Mouse (Mus musculus): ENCODE data around the gene Zbtb20. TPM values are rescaled to one million over a fixed set of nuclear protein-coding genes. Genes with fewer than 3 reads are reported as not detected.

The Zbtb20 gene
- polyA plus RNA-seq, 1 experiment: 72.7 TPM

GRCm38 (mm10) chr16:43480532-43480931, 604.9 kb downstream of the Zbtb20 start:
- no peak overlapping the region for H3K4me3 ChIP-seq (ENCODE audit: insufficient read depth, low read depth, low read length)
- TF ChIP-seq CTCF (IDR thresholded peaks at IDR 0.05; ENCODE audit: insufficient read depth, low read depth, low read length) (no peak), POLR2A (IDR thresholded peaks at IDR 0.05; ENCODE audit: insufficient read depth, low read depth, low read length) (no peak)
- no peaks in the 10 kb centered on the region for H3K4me1 ChIP-seq (ENCODE audit: control insufficient read depth, insufficient read depth, low read length)
- WGBS: 88% methylated on average over 6 of the region's 6 CpGs
- no peak overlapping the region; the same call in 1 of the 2 replicates for H3K27ac ChIP-seq (ENCODE audit: insufficient read depth, low read depth, low read length)

- WGBS: 45% methylated on average over 3 of the region's 3 CpGs
- TF ChIP-seq POLR2A (IDR thresholded peaks at IDR 0.05; ENCODE audit: insufficient read depth, low read depth, low read length): no peak
- Histone ChIP-seq H3K4me3 (ENCODE audit: insufficient read depth, low read depth, low read length) (no peak overlapping the region), H3K4me1 (ENCODE audit: control insufficient read depth, insufficient read depth, low read length) (no peaks in the 10 kb centered on the region), H3K27ac (ENCODE audit: insufficient read depth, low read depth, low read length) (no peak overlapping the region)
Measured at GRCm38 (mm10) chr16:43482125-43482524, 606.4 kb downstream of the Zbtb20 start.

DNA sequence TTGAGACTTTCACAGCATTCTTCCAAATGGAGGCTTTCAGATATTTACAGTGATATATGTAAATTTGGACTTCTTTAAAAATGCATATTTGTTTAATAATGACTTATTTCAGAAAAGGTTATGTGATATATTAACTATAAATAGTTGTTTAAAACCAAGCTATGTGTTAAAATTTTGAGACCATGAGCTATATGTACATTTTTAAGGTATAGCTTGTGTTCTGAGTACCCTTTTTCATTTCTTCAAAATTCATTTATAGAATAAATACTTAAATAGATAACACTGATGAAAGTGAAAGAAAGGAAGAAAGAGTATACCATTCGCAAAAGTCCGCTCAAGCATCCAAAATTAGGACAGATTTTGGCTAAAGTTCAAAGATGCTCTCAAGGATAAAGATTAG, 607.1 kb downstream of the Zbtb20 start:
- Histone ChIP-seq H3K4me3 (ENCODE audit: insufficient read depth, low read depth, low read length) (no peak overlapping the region), H3K4me1 (ENCODE audit: control insufficient read depth, insufficient read depth, low read length) (no peaks in the 10 kb centered on the region), H3K27ac (ENCODE audit: insufficient read depth, low read depth, low read length) (no peak overlapping the region)
- WGBS: 94% methylated on average over 2 of the region's 2 CpGs
- TF ChIP-seq CTCF (IDR thresholded peaks at IDR 0.05; ENCODE audit: insufficient read depth, low read depth, low read length) (no peak), POLR2A (IDR thresholded peaks at IDR 0.05; ENCODE audit: insufficient read depth, low read depth, low read length) (no peak)

GRCm38 (mm10) chr16:43484400-43484799, 608.7 kb downstream of the Zbtb20 start:
- H3K4me3 ChIP-seq (ENCODE audit: insufficient read depth, low read depth, low read length): no peak overlapping the region
- H3K4me1 ChIP-seq (ENCODE audit: control insufficient read depth, insufficient read depth, low read length): no peaks in the 10 kb centered on the region
- H3K27ac ChIP-seq (ENCODE audit: insufficient read depth, low read depth, low read length): no peak overlapping the region
- no peak for TF ChIP-seq POLR2A (IDR thresholded peaks at IDR 0.05; ENCODE audit: insufficient read depth, low read depth, low read length)
- TF ChIP-seq CTCF (IDR thresholded peaks at IDR 0.05; ENCODE audit: insufficient read depth, low read depth, low read length): no peak
- 59% methylated on average over 4 of the region's 4 CpGs for WGBS

GRCm38 (mm10) chr16:43489362-43489761, 613.7 kb downstream of the Zbtb20 start:
- no peak overlapping the region for H3K4me3 ChIP-seq (ENCODE audit: insufficient read depth, low read depth, low read length)
- no peaks in the 10 kb centered on the region for H3K4me1 ChIP-seq (ENCODE audit: control insufficient read depth, insufficient read depth, low read length)
- 44% methylated on average over 3 of the region's 3 CpGs for whole genome bisulfite sequencing
- H3K27ac ChIP-seq (ENCODE audit: insufficient read depth, low read depth, low read length): no peak overlapping the region
- TF ChIP-seq POLR2A (IDR thresholded peaks at IDR 0.05; ENCODE audit: insufficient read depth, low read depth, low read length): no peak
- no peak for TF ChIP-seq CTCF (IDR thresholded peaks at IDR 0.05; ENCODE audit: insufficient read depth, low read depth, low read length)

DNA sequence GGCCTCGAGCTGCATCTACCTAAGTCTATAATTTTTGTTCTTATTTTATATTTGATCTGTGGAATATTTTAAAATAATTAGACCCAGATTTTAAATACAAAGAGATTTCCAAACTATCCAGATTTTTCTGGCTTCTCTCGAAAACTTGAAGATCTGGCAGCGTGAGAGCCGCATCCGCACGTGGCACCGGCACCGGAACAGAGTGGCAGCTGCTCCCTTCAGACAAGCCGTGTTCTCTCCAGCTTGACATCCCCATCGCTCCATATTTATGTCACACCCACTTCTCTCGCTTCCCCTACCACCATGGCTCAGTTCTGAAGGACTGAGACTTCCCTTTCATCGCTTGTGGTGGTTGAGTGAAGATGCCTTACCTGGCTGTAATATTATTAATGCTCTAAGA, 614.3 kb downstream of the Zbtb20 start:
- H3K4me1 ChIP-seq (ENCODE audit: control insufficient read depth, insufficient read depth, low read length): no peaks in the 10 kb centered on the region
- H3K4me3 ChIP-seq (ENCODE audit: insufficient read depth, low read depth, low read length): no peak overlapping the region
- no peak overlapping the region for H3K27ac ChIP-seq (ENCODE audit: insufficient read depth, low read depth, low read length)
- TF ChIP-seq POLR2A (IDR thresholded peaks at IDR 0.05; ENCODE audit: insufficient read depth, low read depth, low read length): no peak
- no peak for TF ChIP-seq CTCF (IDR thresholded peaks at IDR 0.05; ENCODE audit: insufficient read depth, low read depth, low read length)
- 87% methylated on average over 12 of the region's 12 CpGs for WGBS

DNA sequence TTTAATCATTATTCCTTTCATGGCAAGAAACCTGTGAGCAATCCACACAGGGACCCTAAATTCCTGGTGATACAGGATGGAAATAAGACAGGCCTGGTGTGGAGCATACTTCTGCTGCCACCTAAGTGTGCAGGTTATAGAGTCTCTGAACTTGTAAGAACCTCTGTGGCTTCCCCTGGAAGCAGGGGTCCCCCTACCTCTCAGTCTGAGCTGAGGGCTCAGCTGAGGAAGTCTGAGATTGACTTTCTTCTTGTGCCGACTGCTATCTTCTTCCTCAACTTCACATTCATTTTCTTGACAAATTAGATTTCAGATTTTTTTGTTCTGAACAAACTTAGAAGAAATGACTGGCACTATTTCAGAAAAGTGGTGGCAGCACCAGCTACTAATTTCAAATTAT, 617.2 kb downstream of the Zbtb20 start:
- TF ChIP-seq POLR2A (IDR thresholded peaks at IDR 0.05; ENCODE audit: insufficient read depth, low read depth, low read length): no peak
- Histone ChIP-seq H3K27ac (ENCODE audit: insufficient read depth, low read depth, low read length) (no peak overlapping the region), H3K4me3 (ENCODE audit: insufficient read depth, low read depth, low read length) (no peak overlapping the region), H3K4me1 (ENCODE audit: control insufficient read depth, insufficient read depth, low read length) (no peaks in the 10 kb centered on the region)
- whole genome bisulfite sequencing: 91% methylated on average over 1 of the region's 1 CpGs

DNA sequence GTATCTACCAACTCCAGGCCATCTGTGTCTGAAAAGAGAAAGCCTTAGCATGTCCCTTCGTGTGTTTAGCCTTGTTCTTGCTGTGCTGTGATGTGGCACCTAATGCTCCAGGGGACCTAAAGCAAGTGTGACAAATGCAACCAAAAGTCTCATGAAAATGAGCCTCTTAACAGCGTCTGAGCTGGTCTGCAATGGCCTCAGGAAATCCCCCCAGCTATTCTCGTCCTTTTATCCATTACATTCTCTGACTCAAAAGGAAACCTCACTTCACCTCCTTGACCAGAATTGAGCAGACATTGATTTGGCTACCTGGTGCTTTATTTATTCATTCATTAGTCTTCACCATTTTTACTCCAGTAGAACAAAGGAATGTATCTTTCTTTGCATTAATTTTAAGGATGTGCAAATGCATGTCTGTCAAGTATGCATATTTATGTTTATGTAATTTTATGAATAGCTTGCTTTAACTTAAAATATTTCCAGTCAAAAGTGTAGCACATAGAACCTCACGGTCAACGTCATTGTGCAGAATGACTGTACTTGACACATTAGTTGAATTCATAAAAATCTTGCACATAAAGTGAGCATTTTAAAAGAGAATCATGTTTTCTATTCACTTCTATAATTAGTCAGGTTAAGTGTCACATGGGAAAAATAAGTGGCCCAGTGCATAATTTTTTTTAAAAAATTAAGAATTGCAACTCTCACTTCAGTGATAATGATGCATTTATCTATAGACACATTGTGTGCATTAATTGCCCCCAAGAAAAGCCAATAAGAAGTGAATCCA, 618.1 kb downstream of the Zbtb20 start:
- 91% methylated on average over 5 of the region's 5 CpGs for WGBS
- no peak for TF ChIP-seq CTCF (IDR thresholded peaks at IDR 0.05; ENCODE audit: insufficient read depth, low read depth, low read length)
- TF ChIP-seq POLR2A (IDR thresholded peaks at IDR 0.05; ENCODE audit: insufficient read depth, low read depth, low read length): no peak
- Histone ChIP-seq H3K4me1 (ENCODE audit: control insufficient read depth, insufficient read depth, low read length) (no peaks in the 10 kb centered on the region), H3K4me3 (ENCODE audit: insufficient read depth, low read depth, low read length) (no peak overlapping the region), H3K27ac (ENCODE audit: insufficient read depth, low read depth, low read length) (no peak overlapping the region)

DNA sequence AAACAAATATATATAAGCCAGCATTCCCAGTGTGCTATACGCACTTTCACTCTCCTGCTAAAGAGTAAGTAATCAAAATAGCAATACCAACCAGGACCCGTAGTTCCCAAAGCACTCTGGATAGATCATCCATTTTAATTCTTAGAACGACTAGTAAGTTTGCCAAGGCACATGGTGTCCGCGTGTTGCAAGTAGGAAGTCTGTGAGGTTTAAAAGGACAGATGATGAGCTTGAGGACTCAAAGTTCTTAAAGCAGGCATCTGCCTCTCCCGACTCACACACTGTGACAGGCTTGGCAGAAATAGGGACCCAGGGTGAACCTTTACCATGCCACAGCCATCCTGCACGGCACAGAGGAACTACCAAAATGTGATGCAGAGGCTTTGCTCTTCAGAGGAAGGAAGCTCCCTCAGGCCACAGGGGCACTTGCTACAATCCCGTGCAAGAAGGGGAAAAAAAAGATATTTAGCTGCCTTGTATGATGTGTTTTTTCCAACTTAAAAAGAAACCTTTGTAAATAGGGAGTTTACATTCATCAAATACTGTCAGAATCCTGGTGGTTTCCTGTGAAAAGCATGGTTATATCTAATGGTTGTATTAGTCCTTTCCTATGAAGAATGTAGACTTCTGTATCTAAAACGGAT, 619.6 kb downstream of the Zbtb20 start:
- peaks cover 2% of the 10 kb centered on the region; the same call in 1 of the 2 replicates for H3K4me1 ChIP-seq (ENCODE audit: control insufficient read depth, insufficient read depth, low read length)
- no peak overlapping the region for H3K4me3 ChIP-seq (ENCODE audit: insufficient read depth, low read depth, low read length)
- no peak overlapping the region for H3K27ac ChIP-seq (ENCODE audit: insufficient read depth, low read depth, low read length)
- TF ChIP-seq CTCF (IDR thresholded peaks at IDR 0.05; ENCODE audit: insufficient read depth, low read depth, low read length): no peak
- no peak for TF ChIP-seq POLR2A (IDR thresholded peaks at IDR 0.05; ENCODE audit: insufficient read depth, low read depth, low read length)
- 83% methylated on average over 9 of the region's 9 CpGs for WGBS

All from olfactory bulb, adult 2 months (tissue).